Mouse (Mus musculus): ENCODE data around the gene Nelfcd. TPM values are rescaled to one million over a fixed set of nuclear protein-coding genes. Genes with fewer than 3 reads are reported as not detected.

Gene Nelfcd
- polyA plus RNA-seq, 1 experiment: 44.9 TPM

DNA sequence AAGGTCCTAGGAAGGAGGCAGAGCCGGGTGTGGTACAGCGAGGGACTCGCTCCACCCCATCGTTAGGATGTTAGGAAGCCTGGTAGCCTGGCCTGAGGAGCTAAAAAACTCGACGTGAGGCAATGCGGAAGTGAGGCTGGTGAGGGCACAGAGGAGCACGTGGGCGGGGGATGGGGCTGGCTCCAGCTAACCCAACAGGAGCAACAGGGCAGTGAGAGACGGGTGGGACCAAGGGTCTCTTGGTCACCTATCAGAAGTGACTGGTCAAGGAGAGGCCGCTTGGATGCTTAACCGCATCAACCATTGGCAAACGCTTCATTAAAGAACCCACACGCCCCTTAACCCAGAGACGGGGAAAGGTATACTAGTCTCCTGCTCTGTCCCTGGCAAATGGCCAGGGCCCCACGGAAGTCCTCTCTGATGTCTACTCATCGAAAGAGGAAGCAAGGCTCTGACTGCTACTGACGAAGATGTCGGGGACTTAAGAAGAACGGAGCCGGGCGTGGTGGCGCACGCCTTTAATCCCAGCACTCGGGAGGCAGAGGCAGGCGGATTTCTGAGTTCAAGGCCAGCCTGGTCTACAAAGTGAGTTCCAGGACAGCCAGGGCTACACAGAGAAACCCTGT, 20.6 kb downstream of the Nelfcd start:
- DNase-seq: no peak
- Histone ChIP-seq H3K4me3 (replicated peaks; ENCODE audit: extremely low read depth, low read depth, low read length) (no peak overlapping the region), H3K4me1 (ENCODE audit: control insufficient read depth, insufficient read depth, low read length) (peaks cover 5% of the 10 kb centered on the region)
- no peak for TF ChIP-seq CTCF (IDR thresholded peaks at IDR 0.05; ENCODE audit: insufficient read depth, low read length)
- 78% methylated on average over 26 of the region's 26 CpGs for WGBS

DNA sequence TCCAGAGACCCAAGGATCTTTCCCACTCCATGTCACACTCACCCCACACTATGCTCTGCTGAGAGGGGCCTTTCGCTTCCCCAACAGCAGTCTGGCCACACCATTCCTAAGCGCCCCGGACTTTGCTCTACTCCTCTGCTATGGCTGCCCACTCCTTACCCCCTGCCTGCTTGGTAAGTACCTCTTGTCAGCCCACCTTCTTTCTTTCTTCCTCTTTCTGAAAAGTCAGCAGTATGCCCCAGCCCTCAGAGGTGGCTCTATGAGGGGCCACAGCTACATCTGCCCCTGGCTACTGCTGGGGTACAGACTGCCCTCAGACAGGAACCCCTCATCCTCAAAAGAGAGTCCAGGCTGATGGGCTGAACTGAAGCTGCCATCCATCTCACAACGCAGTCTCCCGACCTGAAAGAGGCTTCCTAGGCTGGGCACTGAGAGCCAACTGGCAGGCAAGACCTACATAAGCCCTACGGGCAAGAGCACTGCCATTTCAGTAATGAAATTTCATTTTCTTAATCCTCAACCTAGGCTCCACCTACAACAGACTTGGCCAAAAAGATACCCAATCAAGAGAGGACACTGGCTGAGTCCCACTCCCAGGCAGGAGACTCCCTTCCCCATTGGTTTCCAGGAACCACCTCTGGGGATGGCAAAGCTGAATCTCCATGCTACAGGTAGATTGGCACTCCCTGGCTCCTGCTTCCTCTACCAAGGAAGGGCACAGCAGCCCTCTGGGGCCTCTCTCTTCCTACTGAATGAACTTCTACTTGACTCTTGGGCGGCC, 21.5 kb downstream of the Nelfcd start:
- no peak for DNase-seq
- peaks cover 5% of the 10 kb centered on the region for H3K4me1 ChIP-seq (ENCODE audit: control insufficient read depth, insufficient read depth, low read length)
- TF ChIP-seq CTCF (IDR thresholded peaks at IDR 0.05; ENCODE audit: insufficient read depth, low read length): no peak
- TF ChIP-seq POLR2A (IDR thresholded peaks at IDR 0.05; ENCODE audit: borderline replicate concordance, extremely low read depth, low read depth, low read length): no peak
- WGBS: 84% methylated on average over 7 of the region's 7 CpGs
- H3K4me3 ChIP-seq (replicated peaks; ENCODE audit: extremely low read depth, low read depth, low read length): peak overlapping the region; percentile 31

DNA sequence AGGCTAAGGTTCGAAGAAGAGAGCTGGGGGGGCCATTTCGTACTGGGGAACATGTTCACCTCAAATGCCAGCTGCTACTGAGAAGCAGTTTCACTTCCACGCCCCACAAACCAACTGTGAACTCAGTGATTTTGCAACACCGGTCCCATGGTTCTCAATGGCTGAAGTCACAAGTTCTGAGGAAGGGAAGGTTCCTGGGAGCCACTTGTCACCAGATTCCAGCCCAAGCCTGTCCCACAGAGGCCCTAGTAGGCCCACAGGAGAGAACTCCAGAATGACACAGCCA, 22.0 kb downstream of the Nelfcd start:
- TF ChIP-seq CTCF (IDR thresholded peaks at IDR 0.05; ENCODE audit: insufficient read depth, low read length): no peak
- no peak for TF ChIP-seq POLR2A (IDR thresholded peaks at IDR 0.05; ENCODE audit: borderline replicate concordance, extremely low read depth, low read depth, low read length)

DNA sequence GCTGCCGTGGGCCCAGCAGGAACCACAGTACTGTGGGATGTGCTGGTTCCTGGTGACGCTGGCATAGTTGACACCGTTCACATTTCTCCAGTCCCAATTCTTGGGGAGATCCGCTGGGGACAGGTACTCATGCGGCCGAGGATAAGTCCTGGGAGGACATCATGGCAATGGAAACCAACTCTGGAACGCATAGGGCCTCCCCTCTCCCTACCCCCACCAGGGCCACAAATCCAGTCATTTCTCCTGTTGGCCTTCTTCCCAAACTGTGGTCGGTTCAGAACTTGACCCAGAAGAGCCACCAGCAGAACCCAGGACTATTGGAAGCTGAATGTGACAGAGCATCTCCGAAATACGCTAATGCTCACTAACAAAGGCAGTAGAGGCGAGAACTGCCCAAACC, 22.6 kb downstream of the Nelfcd start:
- peak overlapping the region; percentile 70 for H3K4me3 ChIP-seq (replicated peaks; ENCODE audit: extremely low read depth, low read depth, low read length)
- no peak for TF ChIP-seq CTCF (IDR thresholded peaks at IDR 0.05; ENCODE audit: insufficient read depth, low read length)
- no peak for TF ChIP-seq POLR2A (IDR thresholded peaks at IDR 0.05; ENCODE audit: borderline replicate concordance, extremely low read depth, low read depth, low read length)
- H3K4me1 ChIP-seq (ENCODE audit: control insufficient read depth, insufficient read depth, low read length): peaks cover 7% of the 10 kb centered on the region
- whole genome bisulfite sequencing: 60% methylated on average over 11 of the region's 11 CpGs
- DNase-seq: peak; percentile 22

More for the DNA sequence above, 22.0 kb downstream of the Nelfcd start:
- 67% methylated on average over 4 of the region's 4 CpGs for WGBS
- Histone ChIP-seq H3K4me1 (ENCODE audit: control insufficient read depth, insufficient read depth, low read length) (peaks cover 7% of the 10 kb centered on the region), H3K4me3 (replicated peaks; ENCODE audit: extremely low read depth, low read depth, low read length) (peak overlapping the region; percentile 70)
- DNase-seq: peak; percentile 44

DNA sequence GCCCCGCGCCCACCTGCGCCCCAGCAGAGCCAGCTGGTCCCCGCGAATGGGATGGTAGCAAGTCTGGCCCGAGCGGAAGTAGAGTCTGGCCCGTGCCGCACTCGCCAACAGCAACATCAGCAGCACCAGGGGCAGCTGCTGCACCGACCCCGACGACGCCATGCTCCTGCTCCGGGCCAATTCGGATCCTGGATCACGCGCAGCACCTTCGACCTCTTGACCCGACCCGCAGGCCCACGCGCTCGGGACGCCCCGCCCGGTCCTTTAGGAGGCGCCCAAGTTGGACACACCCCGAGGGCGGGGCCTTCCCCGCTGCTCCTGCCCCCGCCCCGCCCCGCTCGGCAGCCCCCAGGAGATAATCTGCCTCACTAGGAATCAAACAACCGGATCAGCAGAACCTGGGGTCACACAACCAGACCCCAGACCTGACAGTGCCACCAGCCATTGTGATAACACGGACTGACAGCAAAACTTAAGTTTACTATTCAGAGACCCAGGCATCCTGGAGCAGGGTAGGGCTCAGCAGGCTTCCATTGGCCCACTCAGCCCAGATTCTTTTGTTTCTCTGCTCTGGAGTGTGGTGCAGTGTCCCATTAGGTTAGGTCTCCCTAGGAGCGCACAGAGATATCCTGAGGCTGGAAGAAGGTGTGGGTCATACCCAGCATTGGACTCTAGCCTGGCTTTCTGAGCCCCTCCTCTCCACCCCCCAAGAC, 23.3 kb downstream of the Nelfcd start, which contains the start of gene Ctsz:
Ctsz (minus strand) TSS at position 303 of the 713 bp plus-strand sequence.
- DNase-seq: peak; percentile 79
- peaks cover 7% of the 10 kb centered on the region for H3K4me1 ChIP-seq (ENCODE audit: control insufficient read depth, insufficient read depth, low read length)
- WGBS: 2% methylated on average over 38 of the region's 38 CpGs
- peak within 1 kb of the TSS; percentile 70 for H3K4me3 ChIP-seq (replicated peaks; ENCODE audit: extremely low read depth, low read depth, low read length)
- TF ChIP-seq CTCF (IDR thresholded peaks at IDR 0.05; ENCODE audit: insufficient read depth, low read length) (no peak), POLR2A (IDR thresholded peaks at IDR 0.05; ENCODE audit: borderline replicate concordance, extremely low read depth, low read depth, low read length) (peak; percentile 58; the same call in 1 of the 2 replicates)

DNA sequence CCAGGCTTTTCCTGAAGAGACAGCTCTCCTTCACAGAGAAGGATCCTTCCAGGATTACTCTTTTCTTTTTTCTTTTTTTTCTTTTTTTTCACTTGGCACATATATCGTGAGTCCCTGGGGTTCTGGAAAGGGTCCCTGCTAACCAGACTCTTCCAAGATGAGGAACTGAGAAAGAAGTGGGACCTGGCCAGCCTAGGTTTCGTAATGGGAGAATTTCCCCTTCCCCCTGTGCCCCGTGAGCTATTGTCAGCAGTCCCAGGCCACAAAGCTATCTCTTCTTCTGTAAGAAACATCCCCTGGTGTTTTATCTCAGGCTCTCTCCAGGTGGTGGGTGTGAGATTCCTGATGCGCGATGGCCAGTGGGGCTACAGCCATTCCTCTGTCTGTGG, 23.8 kb downstream of the Nelfcd start:
- Histone ChIP-seq H3K4me3 (replicated peaks; ENCODE audit: extremely low read depth, low read depth, low read length) (no peak overlapping the region), H3K4me1 (ENCODE audit: control insufficient read depth, insufficient read depth, low read length) (peaks cover 7% of the 10 kb centered on the region)
- TF ChIP-seq POLR2A (IDR thresholded peaks at IDR 0.05; ENCODE audit: borderline replicate concordance, extremely low read depth, low read depth, low read length): no peak
- TF ChIP-seq CTCF (IDR thresholded peaks at IDR 0.05; ENCODE audit: insufficient read depth, low read length): no peak
- DNase-seq: no peak
- WGBS: 67% methylated on average over 5 of the region's 5 CpGs

DNA sequence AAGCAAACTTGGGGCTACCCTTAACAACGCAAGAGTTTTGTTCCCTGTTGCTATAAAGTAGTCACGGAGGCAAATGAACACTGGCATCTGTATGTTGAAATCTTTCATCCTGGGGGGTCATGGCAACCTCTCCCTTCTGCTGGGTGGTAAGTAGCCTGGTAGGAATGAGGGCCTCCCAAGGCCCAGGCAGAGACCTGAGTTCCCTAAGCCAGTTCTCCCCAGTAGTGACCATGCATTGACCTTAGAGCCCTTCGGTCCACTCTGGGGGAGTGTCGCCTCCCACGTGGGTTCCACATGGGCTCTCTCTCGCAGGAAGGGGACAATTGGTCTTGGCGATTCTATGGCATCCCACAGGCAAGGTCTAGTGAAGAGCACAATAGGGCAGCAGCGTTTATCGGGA, 24.4 kb downstream of the Nelfcd start:
- no peak for DNase-seq
- 88% methylated on average over 9 of the region's 9 CpGs for WGBS
- Histone ChIP-seq H3K4me3 (replicated peaks; ENCODE audit: extremely low read depth, low read depth, low read length) (no peak overlapping the region), H3K4me1 (ENCODE audit: control insufficient read depth, insufficient read depth, low read length) (peaks cover 7% of the 10 kb centered on the region)
- no peak for TF ChIP-seq CTCF (IDR thresholded peaks at IDR 0.05; ENCODE audit: insufficient read depth, low read length)
- no peak for TF ChIP-seq POLR2A (IDR thresholded peaks at IDR 0.05; ENCODE audit: borderline replicate concordance, extremely low read depth, low read depth, low read length)

DNA sequence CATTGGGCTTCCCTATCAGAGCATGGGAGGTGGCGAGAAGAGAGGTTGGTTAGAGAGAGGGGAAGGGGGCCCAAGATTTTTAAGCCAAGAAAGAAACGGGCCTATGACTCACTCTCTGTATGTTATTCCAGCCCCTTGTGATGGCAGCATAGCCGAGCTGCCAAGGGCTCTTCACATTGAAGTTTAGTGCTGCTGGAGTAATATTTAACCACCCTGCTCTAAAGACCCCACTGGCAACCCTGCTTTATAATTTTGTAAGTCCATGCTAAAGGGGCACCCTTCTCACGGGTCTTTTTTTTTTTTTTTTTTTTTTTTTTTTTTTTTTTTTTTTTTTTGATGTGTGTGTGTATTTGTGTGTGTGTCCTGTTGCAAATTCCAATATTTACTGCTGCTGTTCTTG, 26.3 kb downstream of the Nelfcd start:
- no peak for TF ChIP-seq POLR2A (IDR thresholded peaks at IDR 0.05; ENCODE audit: borderline replicate concordance, extremely low read depth, low read depth, low read length)
- TF ChIP-seq CTCF (IDR thresholded peaks at IDR 0.05; ENCODE audit: insufficient read depth, low read length): no peak
- H3K4me1 ChIP-seq (ENCODE audit: control insufficient read depth, insufficient read depth, low read length): peaks cover 7% of the 10 kb centered on the region
- no peak overlapping the region for H3K4me3 ChIP-seq (replicated peaks; ENCODE audit: extremely low read depth, low read depth, low read length)
- no peak for DNase-seq
- WGBS: 56% methylated on average over 4 of the region's 4 CpGs

DNA sequence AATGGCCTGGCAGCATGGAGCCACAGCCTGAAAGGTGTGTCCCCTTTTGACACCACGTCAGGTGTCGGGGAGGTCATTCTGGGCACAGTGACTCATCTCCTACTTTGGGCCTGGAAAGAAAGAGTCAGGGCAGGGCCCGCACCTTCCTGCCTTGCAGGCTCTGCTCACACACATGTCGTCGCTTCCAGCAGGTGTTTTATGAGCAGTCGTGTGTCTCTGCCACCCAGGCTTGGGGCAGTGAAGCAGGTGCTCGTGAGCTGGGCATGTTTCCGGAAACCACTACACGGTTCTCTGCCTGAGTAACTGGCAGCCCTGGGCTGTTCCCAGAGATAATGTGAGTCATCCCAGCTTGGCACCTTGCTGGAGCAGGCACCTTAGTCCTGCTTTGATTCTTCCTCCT, 26.9 kb downstream of the Nelfcd start:
- 63% methylated on average over 9 of the region's 9 CpGs for WGBS
- TF ChIP-seq CTCF (IDR thresholded peaks at IDR 0.05; ENCODE audit: insufficient read depth, low read length) (no peak), POLR2A (IDR thresholded peaks at IDR 0.05; ENCODE audit: borderline replicate concordance, extremely low read depth, low read depth, low read length) (no peak)
- DNase-seq: no peak
- Histone ChIP-seq H3K4me1 (ENCODE audit: control insufficient read depth, insufficient read depth, low read length) (peaks cover 7% of the 10 kb centered on the region), H3K4me3 (replicated peaks; ENCODE audit: extremely low read depth, low read depth, low read length) (no peak overlapping the region)
